Mouse (Mus musculus): ENCODE data around the gene Mex3d.

Mex3d gene

GRCm38 (mm10) chr10:80387522-80387959 lies at the start of gene Mex3d:
Mex3d (minus strand) TSS chr10:80387659.
- peak; percentile 90 for DNase-seq (ENCODE audit: low read depth, low spot score)

- DNase-seq (ENCODE audit: low read depth, low spot score) = no peak
Observed at GRCm38 (mm10) chr10:80436276-80436675, 48.8 kb upstream of the Mex3d start.

- no peak for DNase-seq (ENCODE audit: low read depth, low spot score)
Observed at GRCm38 (mm10) chr10:80435764-80436163, 48.3 kb upstream of the Mex3d start.

- DNase-seq (ENCODE audit: low read depth, low spot score) = peak; percentile 30
Observed at GRCm38 (mm10) chr10:80434823-80435222, 47.4 kb upstream of the Mex3d start.

- DNase-seq (ENCODE audit: low read depth, low spot score) = no peak
Observed at GRCm38 (mm10) chr10:80434233-80434592, 46.8 kb upstream of the Mex3d start.

GRCm38 (mm10) chr10:80433513-80434232 lies 46.2 kb upstream of the Mex3d start, which contains the start of gene Tcf3:
Tcf3 (minus strand) TSS chr10:80433647.
- peak; percentile 98 for DNase-seq (ENCODE audit: low read depth, low spot score)

GRCm38 (mm10) chr10:80432936-80433512 lies 45.6 kb upstream of the Mex3d start:
- no peak for DNase-seq (ENCODE audit: low read depth, low spot score)

GRCm38 (mm10) chr10:80432387-80432785 lies 44.9 kb upstream of the Mex3d start:
- no peak for DNase-seq (ENCODE audit: low read depth, low spot score)

- peak; percentile 68 for DNase-seq (ENCODE audit: low read depth, low spot score)
Observed at GRCm38 (mm10) chr10:80431570-80432386, 44.3 kb upstream of the Mex3d start.

GRCm38 (mm10) chr10:80430375-80430980 lies 43.0 kb upstream of the Mex3d start:
- no peak for DNase-seq (ENCODE audit: low read depth, low spot score)

GRCm38 (mm10) chr10:80429800-80430199 lies 42.3 kb upstream of the Mex3d start:
- DNase-seq (ENCODE audit: low read depth, low spot score) = no peak

GRCm38 (mm10) chr10:80425041-80425440 lies 37.6 kb upstream of the Mex3d start:
- no peak for DNase-seq (ENCODE audit: low read depth, low spot score)

GRCm38 (mm10) chr10:80423562-80423961 lies 36.1 kb upstream of the Mex3d start:
- DNase-seq (ENCODE audit: low read depth, low spot score) = no peak

GRCm38 (mm10) chr10:80421651-80422472 lies 34.4 kb upstream of the Mex3d start:
- no peak for DNase-seq (ENCODE audit: low read depth, low spot score)

- DNase-seq (ENCODE audit: low read depth, low spot score) = no peak
Observed at GRCm38 (mm10) chr10:80421208-80421607, 33.7 kb upstream of the Mex3d start.

- no peak for DNase-seq (ENCODE audit: low read depth, low spot score)
Observed at GRCm38 (mm10) chr10:80420729-80421128, 33.3 kb upstream of the Mex3d start.

GRCm38 (mm10) chr10:80419419-80419818 lies 32.0 kb upstream of the Mex3d start:
- no peak for DNase-seq (ENCODE audit: low read depth, low spot score)

GRCm38 (mm10) chr10:80418311-80418710 lies 30.9 kb upstream of the Mex3d start:
- DNase-seq (ENCODE audit: low read depth, low spot score) = no peak

- no peak for DNase-seq (ENCODE audit: low read depth, low spot score)
Observed at GRCm38 (mm10) chr10:80417841-80418240, 30.4 kb upstream of the Mex3d start.

- no peak for DNase-seq (ENCODE audit: low read depth, low spot score)
Observed at GRCm38 (mm10) chr10:80417371-80417770, 29.9 kb upstream of the Mex3d start.

GRCm38 (mm10) chr10:80415566-80415965 lies 28.1 kb upstream of the Mex3d start:
- DNase-seq (ENCODE audit: low read depth, low spot score) = no peak
